Mouse (Mus musculus) spleen, adult 2 months (tissue): ENCODE results near the gene Tubgcp6. TPM values are rescaled to one million over a fixed set of nuclear protein-coding genes. Genes with fewer than 3 reads are reported as not detected.

ENCODE experiments used
- DNase-seq, 2 experiments: peaks; one replicate each; pipeline versions ENCODE4 v3.0.0 to v3.0.0-alpha.2; 2012 to 2021; ENCODE audit warnings: low spot score in 2 of 2, low read depth in 1 of 2
- H3K27ac ChIP-seq: fragments of 200-500 bp; 2 replicates; pipeline ENCODE4 v1.5.1; 2012; ENCODE audit warnings: low read length, inconsistent platforms; ENCODE audit not compliant: insufficient read depth
- H3K27me3 ChIP-seq: fragments of 200-500 bp; 2 replicates; pipeline ENCODE4 v1.6.1; 2012; ENCODE audit warnings: mild to moderate bottlenecking, moderate library complexity, low read length, inconsistent platforms; ENCODE audit not compliant: control insufficient read depth, insufficient read depth
- H3K36me3 ChIP-seq: fragments of 200-500 bp; 2 replicates; pipeline ENCODE4 v1.6.1; 2012; ENCODE audit warnings: mild to moderate bottlenecking, low read length, inconsistent platforms; ENCODE audit not compliant: control insufficient read depth, insufficient read depth
- H3K4me1 ChIP-seq: fragments of 200-500 bp; 2 replicates; pipeline ENCODE4 v1.6.1; 2011; ENCODE audit warnings: inconsistent platforms; ENCODE audit not compliant: control insufficient read depth, insufficient read depth, insufficient read length
- H3K4me3 ChIP-seq: fragments of 200-500 bp; 2 replicates; pipeline ENCODE4 v1.5.1; 2011; ENCODE audit warnings: mild to moderate bottlenecking, inconsistent platforms; ENCODE audit not compliant: insufficient read depth, insufficient read length; ENCODE audit errors: extremely low read depth
- CTCF ChIP-seq: fragments of 200-500 bp; IDR thresholded peaks from 2 replicates; pipeline ENCODE4 v1.5.1; 2011; ENCODE audit warnings: mild to moderate bottlenecking, inconsistent platforms; ENCODE audit not compliant: insufficient read depth, insufficient read length, insufficient replicate concordance; ENCODE audit errors: extremely low read depth
- POLR2A ChIP-seq: fragments of 200-500 bp; IDR thresholded peaks from 2 replicates; pipeline ENCODE4 v1.6.1; 2011; ENCODE audit warnings: low read depth, low read length, inconsistent platforms
- WGBS: fragments of 180-500 bp; shearing (Covaris S2); methylation state at CpG from one replicate; pipeline ENCODE4 v1.1.7; 2018; 5-methylcytosine and 5-hydroxymethylcytosine counted together
- polyA plus RNA-seq: library from polyadenylated mRNA; depleted of rRNA; stranded (reverse); fragments of >200 nt; gene quantifications from 2 replicates; pipeline ENCODE4 v1.2.3, GENCODE M21; 2012

The Tubgcp6 gene
- polyA plus RNA-seq, 1 experiment: 38.4 TPM

- WGBS: 38% methylated on average over 11 of the region's 11 CpGs
- DNase-seq: no peak
- Histone ChIP-seq H3K36me3 (peaks cover 4% of the 10 kb centered on the region), H3K27me3 (peaks cover 8% of the 10 kb centered on the region), H3K4me3 (no peak overlapping the region), H3K4me1 (peaks cover 49% of the 10 kb centered on the region), H3K27ac (no peak overlapping the region)
- TF ChIP-seq POLR2A: no peak
- no peak for TF ChIP-seq CTCF
Measured at GRCm38 (mm10) chr15:89144965-89145364, 22.1 kb upstream of the Tubgcp6 start.

- H3K4me3 ChIP-seq: no peak overlapping the region
- peaks cover 41% of the 10 kb centered on the region for H3K4me1 ChIP-seq
- H3K27me3 ChIP-seq: peaks cover 11% of the 10 kb centered on the region
- no peak for DNase-seq
- peaks cover 4% of the 10 kb centered on the region for H3K36me3 ChIP-seq
- no peak overlapping the region for H3K27ac ChIP-seq
- TF ChIP-seq CTCF: no peak
- no peak for TF ChIP-seq POLR2A
- WGBS: 65% methylated on average over 2 of the region's 2 CpGs
Measured at GRCm38 (mm10) chr15:89143134-89143533, 20.2 kb upstream of the Tubgcp6 start.

GRCm38 (mm10) chr15:89141905-89142304 lies 19.0 kb upstream of the Tubgcp6 start:
- Histone ChIP-seq H3K27ac (no peak overlapping the region), H3K4me1 (peaks cover 34% of the 10 kb centered on the region), H3K36me3 (peaks cover 4% of the 10 kb centered on the region), H3K4me3 (no peak overlapping the region), H3K27me3 (peaks cover 13% of the 10 kb centered on the region)
- no peak for DNase-seq
- no peak for TF ChIP-seq POLR2A
- no peak for TF ChIP-seq CTCF
- WGBS: 45% methylated on average over 4 of the region's 4 CpGs

GRCm38 (mm10) chr15:89141443-89141842 lies 18.5 kb upstream of the Tubgcp6 start:
- H3K27ac ChIP-seq: no peak overlapping the region
- no peak overlapping the region for H3K4me3 ChIP-seq
- TF ChIP-seq CTCF (no peak), POLR2A (no peak)
- peaks cover 34% of the 10 kb centered on the region for H3K4me1 ChIP-seq
- whole genome bisulfite sequencing: 22% methylated on average over 5 of the region's 5 CpGs
- DNase-seq: no peak
- peaks cover 4% of the 10 kb centered on the region for H3K36me3 ChIP-seq
- H3K27me3 ChIP-seq: peaks cover 13% of the 10 kb centered on the region

- 4% methylated on average over 21 of the region's 21 CpGs for WGBS
- peak within 1 kb of the TSS; percentile 40; the same call in 1 of the 2 replicates for H3K4me3 ChIP-seq
- H3K27me3 ChIP-seq: peaks cover 13% of the 10 kb centered on the region
- H3K4me1 ChIP-seq: peaks cover 27% of the 10 kb centered on the region
- peaks cover 4% of the 10 kb centered on the region for H3K36me3 ChIP-seq
- DNase-seq: no peak
- no peak for TF ChIP-seq POLR2A
- TF ChIP-seq CTCF: no peak
- H3K27ac ChIP-seq: no peak within 1 kb of the TSS
Measured at GRCm38 (mm10) chr15:89140659-89141252, 17.8 kb upstream of the Tubgcp6 start, which contains the start of gene Mapk12. Mapk12 (minus strand) TSS chr15:89140703.

- Histone ChIP-seq H3K36me3 (peaks cover 4% of the 10 kb centered on the region), H3K4me3 (peak overlapping the region; percentile 40; the same call in 1 of the 2 replicates), H3K4me1 (peaks cover 21% of the 10 kb centered on the region), H3K27me3 (peaks cover 13% of the 10 kb centered on the region), H3K27ac (no peak overlapping the region)
- WGBS: 1% methylated on average over 53 of the region's 53 CpGs
- DNase-seq: no peak
- TF ChIP-seq POLR2A: no peak
- TF ChIP-seq CTCF: no peak
Measured at GRCm38 (mm10) chr15:89140048-89140658, 17.2 kb upstream of the Tubgcp6 start.

GRCm38 (mm10) chr15:89138531-89138930 lies 15.6 kb upstream of the Tubgcp6 start:
- peaks cover 13% of the 10 kb centered on the region for H3K27me3 ChIP-seq
- H3K4me1 ChIP-seq: peaks cover 11% of the 10 kb centered on the region
- TF ChIP-seq CTCF: no peak
- TF ChIP-seq POLR2A: no peak
- no peak overlapping the region for H3K4me3 ChIP-seq
- DNase-seq: no peak
- 87% methylated on average over 5 of the region's 6 CpGs for WGBS
- H3K36me3 ChIP-seq: peaks cover 1% of the 10 kb centered on the region; the same call in 1 of the 2 replicates
- H3K27ac ChIP-seq: no peak overlapping the region
